Mouse (Mus musculus) lung, adult 2 months (tissue): Measurements from ENCODE around the gene Fbxo22.

Experiments used
- CTCF ChIP-seq: fragments of 200-500 bp; IDR thresholded peaks from 2 replicates; pipeline ENCODE4 v1.5.1; 2011; ENCODE audit warnings: mild to moderate bottlenecking, low read length, control low read depth; ENCODE audit not compliant: insufficient read depth
- POLR2A ChIP-seq: fragments of 200-500 bp; IDR thresholded peaks from 2 replicates; pipeline ENCODE4 v1.6.1; 2011; ENCODE audit warnings: low read depth, mild to moderate bottlenecking, control low read depth, low read length, borderline replicate concordance; ENCODE audit errors: extremely low read depth

- TF ChIP-seq CTCF (no peak), POLR2A (no peak)
Observed at GRCm38 (mm10) chr9:55172195-55172685, 36.5 kb upstream of the Fbxo22 start.
